Mouse (Mus musculus): ENCODE results near the gene Gm5114. TPM values are rescaled to one million over a fixed set of nuclear protein-coding genes. Genes with fewer than 3 reads are reported as not detected.
"Not testable (repeated sequence)": the region's sequence is repeated elsewhere in the genome, so short reads cannot be mapped to it uniquely, and the experiment has no call there.

Gm5114 gene
- polyA plus RNA-seq (2012; ENCODE audit: insufficient read depth, insufficient read length, missing spikeins), result not detected in 2 replicates

GRCm38 (mm10) chr7:39413060-39413459 lies at the start of gene Gm5114:
TSS of gene Gm5114 (minus strand) at chr7:39413160.
- not testable (repeated sequence) for H3K4me1 ChIP-seq (ENCODE audit: control insufficient read depth, insufficient read depth, insufficient read length, low read length); H3K27ac ChIP-seq (replicated peaks; ENCODE audit: low read depth, low read length); H3K4me3 ChIP-seq (ENCODE audit: insufficient read depth, low read depth, low read length)

- Histone ChIP-seq H3K4me1 (ENCODE audit: control insufficient read depth, insufficient read depth, insufficient read length, low read length) (no peaks in the 10 kb centered on the region), H3K4me3 (ENCODE audit: insufficient read depth, low read depth, low read length) (no peak overlapping the region), H3K27ac (replicated peaks; ENCODE audit: low read depth, low read length) (no peak overlapping the region)
These were observed 42.8 kb upstream of the Gm5114 start for GRCm38 (mm10) chr7:39455806-39456205.

GRCm38 (mm10) chr7:39449260-39450021 lies 36.5 kb upstream of the Gm5114 start:
- H3K4me1 ChIP-seq (ENCODE audit: control insufficient read depth, insufficient read depth, insufficient read length, low read length), result no peaks in the 10 kb centered on the region
- peak overlapping the region; percentile 93 for H3K4me3 ChIP-seq (ENCODE audit: insufficient read depth, low read depth, low read length)
- H3K27ac ChIP-seq (replicated peaks; ENCODE audit: low read depth, low read length), result peak overlapping the region; percentile 51

- no peaks in the 10 kb centered on the region for H3K4me1 ChIP-seq (ENCODE audit: control insufficient read depth, insufficient read depth, insufficient read length, low read length)
- H3K27ac ChIP-seq (replicated peaks; ENCODE audit: low read depth, low read length), result no peak overlapping the region
- H3K4me3 ChIP-seq (ENCODE audit: insufficient read depth, low read depth, low read length), result peak overlapping the region; percentile 51
These were observed 35.8 kb upstream of the Gm5114 start for GRCm38 (mm10) chr7:39448626-39449242.

GRCm38 (mm10) chr7:39441237-39441636 lies 28.3 kb upstream of the Gm5114 start:
- no peak overlapping the region for H3K27ac ChIP-seq (replicated peaks; ENCODE audit: low read depth, low read length)
- no peaks in the 10 kb centered on the region for H3K4me1 ChIP-seq (ENCODE audit: control insufficient read depth, insufficient read depth, insufficient read length, low read length)
- H3K4me3 ChIP-seq (ENCODE audit: insufficient read depth, low read depth, low read length), result no peak overlapping the region

GRCm38 (mm10) chr7:39440362-39440761 lies 27.4 kb upstream of the Gm5114 start:
- H3K4me3 ChIP-seq (ENCODE audit: insufficient read depth, low read depth, low read length), result no peak overlapping the region
- H3K27ac ChIP-seq (replicated peaks; ENCODE audit: low read depth, low read length), result no peak overlapping the region

More at GRCm38 (mm10) chr7:39440362-39440761, 27.4 kb upstream of the Gm5114 start:
- no peaks in the 10 kb centered on the region for H3K4me1 ChIP-seq (ENCODE audit: control insufficient read depth, insufficient read depth, insufficient read length, low read length)

Other genes with a start within 250 kb of the Gm5114 start
- gene Zfp619, start 104.6 kb upstream of the Gm5114 start, polyA plus RNA-seq (2012; ENCODE audit: insufficient read depth, insufficient read length, missing spikeins), result 0.83 and 1.0 TPM in 2 replicates

All from brown adipose tissue, adult 24 weeks (tissue).